Mouse (Mus musculus) kidney, postnatal 4 days (tissue): ENCODE data around the gene Lexm.

Experiments used
- DNase-seq, 2 experiments: peaks; one replicate each; pipeline ENCODE4 v3.0.0; 2021; ENCODE audit warnings: mixed read lengths in 2 of 2

The Lexm gene

GRCm38 (mm10) chr4:106581176-106581864, 35.7 kb downstream of the Lexm start:
- no peak for DNase-seq

GRCm38 (mm10) chr4:106577511-106577910, 39.5 kb downstream of the Lexm start:
- DNase-seq, result peak in 1 of 2 experiments; percentile 40

GRCm38 (mm10) chr4:106575022-106575421, 42.0 kb downstream of the Lexm start:
- no peak for DNase-seq

GRCm38 (mm10) chr4:106571081-106571724, 45.8 kb downstream of the Lexm start:
- no peak for DNase-seq

- no peak for DNase-seq
Measured at GRCm38 (mm10) chr4:106569680-106570079, 47.4 kb downstream of the Lexm start.

GRCm38 (mm10) chr4:106564161-106564560, 52.9 kb downstream of the Lexm start:
- DNase-seq, result no peak

- DNase-seq, result peak in 1 of 2 experiments; percentile 57
Measured at GRCm38 (mm10) chr4:106562837-106563790, 53.9 kb downstream of the Lexm start.

GRCm38 (mm10) chr4:106562006-106562405, 55.0 kb downstream of the Lexm start:
- peak in 1 of 2 experiments; percentile 21 for DNase-seq

- DNase-seq, result peak; percentile 94 to 97
Measured at GRCm38 (mm10) chr4:106560846-106561781, 55.9 kb downstream of the Lexm start, which contains the start of gene Dhcr24. Gene Dhcr24 (plus strand): TSS chr4:106561038.

- peak; percentile 32 to 64 for DNase-seq
Measured at GRCm38 (mm10) chr4:106560213-106560845, 56.7 kb downstream of the Lexm start.

GRCm38 (mm10) chr4:106559343-106560212, 57.5 kb downstream of the Lexm start:
- DNase-seq, result peak in 1 of 2 experiments; percentile 11

- DNase-seq, result no peak
Measured at GRCm38 (mm10) chr4:106557978-106558377, 59.1 kb downstream of the Lexm start.

GRCm38 (mm10) chr4:106557262-106557661, 59.8 kb downstream of the Lexm start:
- DNase-seq, result no peak

GRCm38 (mm10) chr4:106550516-106551166, 66.4 kb downstream of the Lexm start:
- no peak for DNase-seq

GRCm38 (mm10) chr4:106548113-106548512, 68.9 kb downstream of the Lexm start:
- no peak for DNase-seq

- DNase-seq, result no peak
Measured at GRCm38 (mm10) chr4:106546896-106547295, 70.1 kb downstream of the Lexm start.

GRCm38 (mm10) chr4:106545817-106546373, 71.1 kb downstream of the Lexm start:
- DNase-seq, result no peak

- DNase-seq, result peak; percentile 37 to 48
Measured at GRCm38 (mm10) chr4:106542211-106542610, 74.8 kb downstream of the Lexm start.

- peak in 1 of 2 experiments; percentile 26 for DNase-seq
Measured at GRCm38 (mm10) chr4:106541491-106541890, 75.5 kb downstream of the Lexm start.
